Mouse (Mus musculus) lung, postnatal 36 days (tissue): ENCODE measurements at regions not wholly inside any gene's neighbourhood (a gene's known extent, or its start where the extent isn't known, plus 50 kb on each side); places are given as distances from the start of the nearest gene placed in this dataset.
A peak's percentile ranks its signal among the peaks of the same experiment; 100 is the strongest.

Source experiments
- DNase-seq: peaks from one replicate; pipeline ENCODE4 v3.0.0; 2022; ENCODE audit warnings: mixed read lengths

DNA sequence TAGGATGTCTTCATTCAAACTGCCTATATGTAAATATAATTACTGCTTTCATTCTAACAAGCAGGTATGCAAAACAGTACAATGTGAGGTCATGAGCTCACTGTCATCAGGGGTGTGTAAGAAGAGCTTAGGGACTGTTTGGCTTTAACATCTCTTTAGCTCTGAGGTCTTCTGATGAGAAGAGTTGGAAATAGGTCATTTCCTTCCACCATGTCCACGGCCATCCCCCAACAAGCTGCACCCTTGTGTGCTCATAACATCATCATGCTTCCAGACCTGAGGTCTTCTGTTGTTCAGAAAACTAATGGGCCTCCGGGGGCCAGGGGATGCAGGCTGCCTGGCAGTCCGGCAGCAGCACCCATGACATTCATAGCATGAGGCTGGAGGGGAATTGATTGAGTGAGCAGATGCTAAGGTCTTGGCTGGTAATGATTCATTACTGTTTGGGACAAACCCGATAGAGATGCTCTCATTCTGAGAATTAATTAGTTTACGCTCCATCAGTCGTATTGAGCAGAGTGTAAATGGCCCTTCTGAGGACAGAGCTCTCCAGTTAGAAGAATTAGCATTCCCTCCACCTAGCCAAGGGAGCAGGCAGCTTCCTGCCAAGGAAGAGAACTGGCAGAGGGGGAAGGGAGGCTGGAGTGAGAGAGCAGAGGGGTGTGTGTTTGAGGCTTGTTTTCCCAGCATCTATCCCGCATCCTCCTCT lies 64.0 kb downstream of the Rps24 start:
- DNase-seq, result no peak

DNA sequence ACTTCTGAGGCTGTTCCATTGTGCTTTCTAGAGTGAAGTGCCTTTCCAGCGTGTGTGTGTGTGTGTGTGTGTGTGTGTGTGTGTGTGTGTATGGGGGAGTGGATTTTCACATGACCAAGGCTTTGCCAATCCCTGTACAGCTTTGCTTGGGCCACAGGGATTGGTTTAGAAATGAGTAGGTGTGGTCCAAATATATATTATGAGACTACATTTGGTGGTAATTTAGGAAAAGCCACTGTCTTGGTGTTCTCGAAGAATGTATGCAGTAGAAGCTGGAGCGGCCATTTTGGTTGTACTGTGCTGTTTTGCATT lies 64.5 kb downstream of the Rps24 start:
- DNase-seq, result no peak

DNA sequence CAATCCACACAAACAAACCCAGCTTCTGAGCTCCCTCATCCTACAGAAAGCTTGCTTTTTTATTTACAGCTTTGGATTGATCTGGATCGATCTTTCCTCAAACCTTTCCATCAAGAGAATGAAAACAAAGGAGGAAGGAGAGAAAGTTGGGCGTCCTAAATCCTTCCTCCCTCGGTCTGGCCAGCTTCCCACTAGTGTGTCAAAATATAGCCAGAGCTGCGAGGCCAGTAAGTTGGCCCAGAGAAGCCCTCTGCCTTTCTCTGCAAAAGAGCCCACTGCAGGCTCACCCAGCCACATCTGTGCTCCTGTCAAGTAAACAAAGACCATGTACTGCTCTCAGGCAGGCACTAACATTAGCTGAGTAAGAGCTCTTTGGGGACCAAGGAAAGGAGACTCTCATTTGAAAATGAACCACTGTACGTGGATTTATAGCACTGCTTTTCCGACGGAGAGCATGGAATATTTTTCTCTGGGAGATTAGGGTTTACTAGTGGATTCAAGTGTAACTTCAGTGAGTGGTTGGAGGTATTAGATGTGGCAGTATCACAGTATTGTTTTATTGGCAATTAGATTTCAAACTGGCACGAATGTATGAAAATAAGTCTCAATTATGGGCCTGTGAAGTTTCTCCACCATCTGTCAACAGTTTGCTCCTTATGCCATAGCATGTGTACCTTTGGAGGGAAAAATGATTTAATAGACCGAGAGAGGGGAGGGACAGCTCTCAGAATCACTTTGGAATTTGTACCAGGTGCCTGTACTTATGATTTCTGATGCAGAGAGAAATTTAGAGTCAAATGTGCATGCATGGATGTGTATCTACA lies 78.1 kb downstream of the Rps24 start:
- no peak for DNase-seq

DNA sequence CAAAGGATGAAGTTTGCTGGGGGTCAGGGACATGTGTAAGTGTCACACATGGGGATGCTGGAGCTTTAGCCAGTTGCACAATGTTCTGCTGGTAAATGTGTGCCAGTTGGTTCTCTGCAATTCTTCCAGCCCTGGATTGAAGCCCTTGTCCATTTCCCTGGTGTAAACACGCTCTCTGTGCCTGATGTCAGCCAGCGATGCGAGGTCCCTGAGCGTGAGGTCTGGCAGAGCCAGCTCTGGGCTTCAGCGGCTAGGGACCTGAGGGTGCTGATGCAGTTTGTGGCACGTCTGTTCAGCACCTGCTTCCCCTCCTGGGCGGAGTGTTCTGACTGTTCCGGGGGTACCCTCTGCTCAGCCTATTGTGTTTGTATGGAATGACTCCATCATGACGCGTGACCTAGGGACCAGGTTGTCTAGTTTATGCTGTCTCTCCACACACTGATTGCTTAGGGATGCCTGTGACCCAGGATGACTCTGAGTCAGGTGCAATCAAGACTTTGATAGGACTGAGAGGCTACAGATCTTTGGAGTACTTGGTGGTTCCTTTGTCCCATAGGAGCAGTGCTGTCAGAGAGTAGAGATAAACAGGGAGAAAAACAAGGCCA lies 78.9 kb downstream of the Rps24 start:
- DNase-seq, result no peak

DNA sequence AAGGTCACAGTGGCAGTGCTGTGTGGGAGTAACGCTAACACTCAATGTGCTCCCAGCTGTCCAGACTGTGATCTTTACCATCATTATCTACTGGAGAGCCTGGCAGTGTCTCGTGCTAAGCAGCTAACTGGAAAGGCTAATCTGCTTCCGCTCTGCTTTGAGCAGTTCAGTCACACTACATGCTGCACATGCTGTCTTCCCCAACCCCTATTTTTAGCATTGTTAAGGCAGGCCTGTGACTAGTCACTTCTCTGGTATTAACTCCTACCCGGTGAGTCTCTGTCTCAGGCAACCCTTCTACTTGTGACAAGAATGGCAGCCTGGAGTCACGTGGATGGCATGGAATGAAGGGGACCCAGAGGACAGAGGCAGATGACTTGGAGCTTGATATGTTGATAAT lies 88.2 kb downstream of the Rps24 start:
- DNase-seq, result no peak

DNA sequence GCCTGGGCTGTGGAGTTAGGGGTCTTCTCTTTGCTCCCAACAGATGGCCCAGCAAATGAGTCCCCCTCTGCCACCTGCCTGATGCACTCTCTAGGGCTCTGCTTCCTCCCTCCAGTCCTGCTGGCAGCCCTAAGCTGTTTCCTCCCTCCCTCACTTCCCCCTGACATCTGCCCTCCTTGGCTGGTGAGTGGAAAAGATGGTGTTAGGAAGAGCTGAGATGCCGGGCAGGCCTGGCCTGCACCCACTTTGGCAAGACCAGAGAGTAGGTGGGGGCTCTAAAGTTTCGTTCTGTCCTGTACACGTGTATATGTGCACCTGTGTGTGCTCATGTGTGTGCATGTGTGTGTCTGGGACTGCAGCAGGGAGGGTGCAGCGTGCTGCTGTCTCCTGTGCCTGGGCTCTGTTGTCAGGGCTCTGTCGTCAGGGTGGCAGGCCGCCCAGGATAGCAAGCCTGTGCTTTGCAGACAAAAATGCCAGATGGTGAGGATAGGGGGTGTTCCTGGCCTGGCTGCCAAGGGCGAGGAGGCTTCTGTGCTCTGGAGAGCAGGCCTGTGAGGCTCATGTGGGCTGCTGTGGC lies 91.7 kb downstream of the Rps24 start:
- DNase-seq, result peak; percentile 29

DNA sequence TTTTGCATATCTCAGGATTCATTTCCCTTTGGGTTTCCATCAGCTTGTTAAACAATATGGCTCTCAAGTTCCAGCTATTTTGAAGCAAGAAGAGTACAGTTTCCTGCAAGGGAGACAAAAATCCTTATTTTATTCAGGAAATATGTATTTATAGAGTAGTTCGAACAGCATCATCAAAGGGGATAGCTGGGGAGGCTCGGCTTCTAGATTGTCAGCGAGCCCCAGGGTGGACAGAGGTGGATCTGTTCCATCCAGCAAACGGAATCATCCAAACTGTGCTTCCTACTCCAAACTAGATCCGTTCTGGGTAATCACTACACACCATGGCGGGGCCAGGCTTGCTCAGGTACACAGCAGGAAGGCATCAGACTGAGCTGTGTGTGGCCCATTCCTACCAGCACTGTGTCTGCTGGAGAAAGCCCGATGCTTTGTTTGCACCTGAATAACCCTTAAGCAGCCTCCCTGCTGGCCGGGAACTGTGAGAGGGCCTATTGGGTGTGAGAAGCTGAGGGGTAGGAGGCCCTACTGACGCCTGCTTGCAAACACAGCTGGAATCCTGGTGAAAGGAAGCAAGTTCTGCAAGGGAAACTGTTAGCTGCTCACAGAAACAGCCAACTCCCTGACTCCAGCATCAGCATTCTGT lies 92.3 kb downstream of the Rps24 start:
- DNase-seq, result no peak

DNA sequence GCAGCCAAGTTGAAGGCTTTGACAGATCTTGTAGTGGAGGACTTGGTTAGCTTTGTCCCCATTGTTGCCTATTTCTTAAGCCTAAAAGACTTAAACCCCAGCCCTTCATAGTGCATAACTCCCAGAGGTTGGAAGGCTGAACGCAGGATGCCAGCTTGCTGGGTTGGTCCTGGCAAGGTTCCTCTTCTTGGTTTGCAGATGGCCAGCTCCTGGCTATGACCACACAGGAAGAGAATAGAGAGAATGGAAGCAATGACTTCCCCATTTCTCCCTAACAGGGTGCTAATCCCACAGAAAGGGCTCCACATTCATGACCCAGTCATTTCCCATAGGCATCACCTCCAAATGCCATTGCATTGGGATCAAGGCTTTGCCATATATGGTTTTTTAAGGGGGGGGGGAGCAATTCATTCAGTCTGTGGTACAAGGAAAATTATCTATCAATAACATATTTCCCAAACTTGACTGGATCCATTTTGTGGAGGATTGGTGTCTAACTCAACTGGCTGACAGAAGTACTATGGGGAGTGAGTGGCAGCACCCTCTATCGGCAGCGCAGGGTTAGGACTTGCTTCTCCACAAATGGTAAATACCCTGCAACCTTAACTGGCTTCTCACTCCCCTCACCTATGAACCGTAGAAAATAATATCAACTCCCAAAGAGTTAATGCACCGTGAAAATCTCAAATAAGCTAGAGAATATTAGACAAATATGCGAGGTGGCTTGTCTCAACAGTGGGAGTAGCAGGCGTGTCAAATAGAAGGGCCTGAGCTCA lies 99.4 kb downstream of the Rps24 start:
- peak; percentile 6 for DNase-seq

DNA sequence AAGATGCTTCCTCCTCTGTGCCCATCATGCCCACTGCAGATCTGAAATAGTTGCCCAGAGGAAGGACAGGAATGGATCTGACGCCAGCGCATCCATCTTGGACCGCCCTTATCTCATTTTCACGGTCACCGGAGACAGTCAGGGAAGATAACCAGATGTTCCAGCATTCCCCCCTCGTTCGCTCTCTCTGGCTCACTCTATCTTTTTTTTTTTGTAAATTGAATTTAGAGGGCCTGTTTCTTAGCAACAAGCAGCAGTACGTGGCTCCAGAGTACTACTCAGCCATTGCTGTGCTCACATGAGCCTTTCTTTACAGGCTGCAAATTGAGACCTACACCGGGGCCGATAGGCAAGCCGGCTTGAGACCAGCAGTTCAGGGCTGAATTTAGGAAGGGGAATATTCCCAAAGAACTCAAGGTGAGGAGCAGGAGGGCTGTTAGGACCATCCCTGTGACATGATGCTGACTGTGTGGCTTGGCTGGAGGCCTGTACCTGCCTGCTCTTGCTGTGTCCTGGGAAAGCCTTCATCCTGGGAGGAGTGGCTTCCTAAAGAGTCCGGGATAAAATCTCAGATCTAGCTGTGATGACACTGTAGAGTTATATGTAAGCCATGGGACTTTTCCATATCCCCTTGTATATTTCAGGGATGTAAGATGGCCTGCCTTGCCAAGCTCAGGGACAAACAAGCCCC lies 100.2 kb downstream of the Rps24 start:
- no peak for DNase-seq

DNA sequence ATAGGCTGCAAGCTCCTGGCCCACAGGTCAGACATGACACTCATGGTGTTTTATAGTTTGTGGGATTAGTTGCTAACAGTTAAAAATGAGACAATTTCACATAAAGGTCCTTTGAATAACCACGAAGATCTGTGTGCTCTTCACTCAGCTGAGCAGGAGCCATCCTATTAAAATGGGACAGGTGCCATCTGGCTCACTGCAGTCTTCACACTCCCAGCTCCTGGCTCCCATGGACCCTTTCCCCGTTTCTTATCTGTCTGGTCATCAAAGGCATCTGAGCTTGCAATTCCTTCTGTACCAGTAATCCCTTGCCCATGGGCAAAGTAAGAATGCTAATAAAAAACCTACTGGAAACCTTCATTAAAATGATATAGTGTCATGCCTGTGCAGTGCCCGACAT lies 101.1 kb downstream of the Rps24 start:
- no peak for DNase-seq

DNA sequence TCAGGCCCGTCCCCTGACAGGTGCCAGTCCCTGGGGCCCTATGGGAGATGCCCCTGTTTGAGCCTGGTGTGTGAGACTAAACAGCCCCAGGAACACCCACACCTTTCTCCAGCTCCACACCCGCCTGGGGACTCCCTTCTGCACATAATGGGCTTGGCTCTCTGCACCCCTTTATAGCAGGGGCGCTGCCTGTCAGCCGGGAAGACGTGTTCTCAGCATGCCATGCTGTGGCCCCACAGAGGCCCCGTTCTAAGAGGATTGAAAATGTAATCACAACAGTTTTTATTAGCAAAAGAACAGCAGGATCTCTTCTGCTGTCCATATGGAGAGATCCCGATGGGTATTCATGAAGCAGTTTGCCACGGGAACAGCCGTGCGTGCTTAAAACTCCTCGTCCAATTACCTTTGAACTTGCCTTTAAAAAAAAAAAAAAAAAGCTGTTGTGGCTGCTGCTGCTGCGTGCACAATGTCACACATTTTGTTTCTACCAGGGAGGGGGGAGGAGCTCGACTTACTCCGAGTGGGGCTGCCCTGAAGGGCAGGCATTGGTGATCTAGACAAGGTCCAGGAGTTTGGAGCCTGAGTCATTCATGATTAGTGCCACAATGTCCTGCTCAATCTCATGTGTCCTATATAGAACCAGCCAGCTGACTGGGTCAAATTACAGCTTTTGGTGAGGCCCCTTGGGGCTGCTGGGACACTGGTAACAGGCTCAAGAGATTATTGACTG lies 119.7 kb downstream of the Rps24 start:
- DNase-seq, result no peak

DNA sequence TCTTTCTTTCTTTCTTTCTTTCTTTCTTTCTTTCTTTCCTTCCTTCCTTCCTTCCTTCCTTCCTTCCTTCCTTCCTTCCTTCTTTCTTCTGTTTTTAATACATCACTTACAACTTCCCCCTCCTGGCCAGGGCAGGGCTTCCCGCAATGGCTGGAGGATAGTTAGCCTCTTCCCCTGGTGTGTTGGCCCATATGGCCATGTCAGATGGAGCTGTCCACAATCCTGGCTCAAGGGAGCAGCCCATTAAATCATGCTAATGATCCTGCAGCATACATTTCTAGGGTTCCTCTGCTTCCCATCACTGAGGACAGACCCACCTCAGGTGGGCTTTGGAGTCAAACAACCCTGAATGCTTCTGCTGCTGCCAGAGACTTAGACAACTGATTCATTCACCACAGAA lies 121.4 kb downstream of the Rps24 start:
- no peak for DNase-seq

DNA sequence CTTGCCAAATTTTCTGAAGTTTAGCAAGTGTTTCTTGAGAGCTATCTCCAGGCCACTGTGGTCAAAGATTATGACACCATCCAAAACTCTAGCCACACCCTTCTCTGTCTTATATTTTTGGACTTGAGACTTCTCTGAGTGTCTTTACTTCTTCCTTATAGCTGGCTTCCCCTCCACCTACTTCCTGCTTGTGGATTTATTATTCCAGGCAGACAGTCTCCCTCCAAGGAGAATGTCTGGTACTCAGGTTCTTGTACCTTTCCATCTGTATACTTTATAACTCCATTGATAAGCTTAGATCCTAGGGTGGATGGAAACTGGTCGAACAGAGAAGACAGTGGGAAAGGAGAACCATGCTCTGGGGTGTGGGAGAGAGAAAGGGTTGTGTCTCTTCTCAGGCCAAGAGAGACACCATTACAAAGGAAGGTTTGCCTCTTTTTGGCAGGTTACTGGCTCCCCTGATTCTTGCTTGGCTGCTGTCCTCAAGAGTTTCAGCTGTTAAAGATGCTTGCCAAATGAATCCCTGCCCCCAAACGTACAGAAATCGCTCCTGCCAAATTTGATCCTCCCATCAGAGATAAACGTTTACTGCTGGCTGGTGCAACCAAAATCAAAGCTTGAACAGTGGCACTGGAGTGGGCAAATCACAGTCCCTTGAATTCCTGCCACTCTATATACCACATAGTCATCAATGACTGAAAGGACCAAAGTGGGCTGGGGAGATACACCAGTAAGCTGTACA lies 125.5 kb downstream of the Rps24 start:
- no peak for DNase-seq

DNA sequence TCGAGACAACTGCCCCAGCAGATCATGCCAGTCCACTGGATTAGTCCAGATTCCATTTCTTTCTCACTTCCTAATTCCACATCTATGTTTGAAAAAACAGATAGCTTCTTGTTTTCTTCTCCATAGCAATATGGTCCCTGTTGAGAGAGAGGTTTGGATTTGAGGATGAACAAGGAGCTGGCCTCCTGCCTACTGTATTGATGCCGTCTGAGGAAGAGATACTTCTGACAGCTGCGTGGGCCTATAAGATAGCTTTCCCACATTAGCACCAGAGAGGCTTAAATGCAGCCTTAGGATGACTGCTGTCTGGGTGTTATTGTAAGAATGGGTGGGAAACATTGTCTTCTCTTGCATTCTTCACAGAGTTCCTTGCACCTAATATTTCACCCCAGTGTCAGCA lies 128.9 kb downstream of the Rps24 start:
- no peak for DNase-seq

DNA sequence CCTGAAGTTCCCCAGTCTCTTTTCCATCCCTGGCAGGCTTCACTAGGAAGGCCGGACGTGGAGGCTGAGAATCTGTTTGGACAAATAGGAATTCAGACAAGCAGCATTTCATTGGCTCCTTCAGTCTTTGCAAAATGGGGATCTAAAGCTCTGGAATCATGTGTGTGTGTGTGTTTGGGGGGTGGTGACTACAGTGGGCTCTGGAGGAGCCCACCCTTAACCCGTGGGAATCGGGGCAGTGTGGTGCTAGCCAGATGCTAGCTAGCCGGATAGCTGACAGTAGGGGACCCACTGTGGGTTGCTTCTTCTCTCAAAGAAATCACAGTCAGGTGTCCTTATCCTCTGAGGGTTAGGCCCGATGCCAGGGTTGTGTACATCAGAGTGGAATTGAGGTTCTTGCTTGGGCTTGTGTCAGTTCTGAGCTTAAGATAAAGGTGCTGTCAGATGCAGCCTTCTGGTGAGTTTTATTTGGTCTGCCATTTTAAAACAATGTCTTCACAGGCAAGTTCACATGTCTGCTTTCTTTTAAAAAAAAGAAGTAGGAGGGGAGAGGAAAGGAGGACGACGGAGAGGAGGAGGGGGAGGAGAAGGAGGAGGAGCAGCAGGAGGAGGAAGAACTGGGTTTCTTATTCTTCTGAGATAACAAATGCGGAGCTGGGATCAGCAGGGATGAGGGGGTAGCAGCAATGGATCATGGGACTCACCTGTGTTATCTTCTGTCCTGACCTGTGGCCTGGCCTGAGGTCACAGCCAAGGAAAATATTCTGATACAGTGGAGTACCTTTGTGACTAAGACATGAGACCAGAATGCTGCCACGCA lies 129.6 kb downstream of the Rps24 start:
- DNase-seq, result no peak

DNA sequence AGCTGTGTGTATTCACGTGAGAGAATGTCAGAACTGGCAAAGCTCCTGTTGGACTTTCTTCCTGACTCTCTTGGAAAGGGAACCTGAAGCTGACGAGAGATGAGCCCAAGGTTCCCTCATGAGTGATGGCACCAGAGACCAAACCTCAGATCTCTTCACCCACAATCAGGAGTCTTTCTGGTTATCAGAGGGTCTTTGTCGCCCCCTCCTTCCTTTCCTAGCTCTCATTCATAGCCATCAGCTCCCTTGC lies 130.1 kb downstream of the Rps24 start:
- DNase-seq, result no peak

DNA sequence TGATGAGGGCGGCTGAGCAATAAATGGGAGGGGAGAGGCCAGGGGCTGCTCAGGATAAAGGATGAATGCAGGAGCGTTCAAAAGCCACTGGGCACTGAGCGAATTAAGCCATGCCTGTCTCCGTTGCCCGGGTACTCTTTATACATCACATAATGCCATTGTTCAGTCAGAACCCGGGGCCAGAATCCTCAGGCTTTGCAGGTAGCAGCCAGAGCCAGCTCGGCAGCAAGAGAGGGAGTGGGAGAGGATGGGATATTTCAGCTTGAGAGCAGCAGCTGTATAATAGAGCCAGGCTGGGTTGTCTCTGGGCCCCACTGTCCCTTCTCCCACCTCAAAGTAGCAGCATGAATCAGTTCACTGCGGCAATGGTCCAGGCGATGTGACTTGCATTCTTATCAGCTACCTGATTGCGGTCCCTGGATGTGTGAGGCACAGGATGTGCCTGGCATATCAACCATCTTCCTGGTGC lies 130.5 kb downstream of the Rps24 start:
- DNase-seq, result no peak

DNA sequence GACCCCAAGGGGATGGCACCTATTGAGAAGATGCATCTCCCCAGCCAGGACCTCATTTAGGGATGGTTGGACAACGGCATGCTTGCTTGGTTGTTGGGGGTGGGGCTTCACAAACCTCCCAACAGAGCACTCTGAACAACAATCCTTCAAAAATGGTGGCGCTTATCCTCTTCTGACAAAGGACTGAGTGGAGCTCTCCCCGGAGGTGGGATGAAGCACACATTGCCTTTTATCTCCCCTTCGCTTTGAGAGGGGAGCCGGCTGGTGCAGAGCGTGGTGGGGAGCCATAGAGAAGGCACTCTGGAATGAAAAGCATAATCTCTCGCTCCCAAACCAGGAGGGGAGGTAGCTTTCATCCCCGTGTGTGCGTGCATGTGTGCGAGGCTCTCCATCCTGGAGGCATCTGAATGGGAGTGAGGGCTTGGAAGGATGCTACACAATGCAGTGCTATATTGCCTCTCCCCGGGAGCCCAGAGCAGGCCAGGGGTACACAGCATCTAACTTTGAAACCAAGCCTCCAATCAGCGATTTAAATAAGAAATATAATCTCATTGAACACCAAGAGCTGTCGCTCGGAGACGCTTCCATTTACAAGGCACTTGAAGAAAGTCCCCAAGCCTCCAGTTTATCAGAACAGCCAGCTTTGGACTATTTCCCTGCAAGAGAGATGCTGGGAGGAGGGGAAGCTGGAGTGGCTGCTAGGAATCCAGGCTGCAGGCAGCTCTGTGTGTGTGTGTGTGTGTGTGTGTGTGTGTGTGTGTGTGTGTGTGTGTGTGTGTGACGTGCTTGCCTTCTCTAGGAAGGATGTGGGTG lies 131.5 kb downstream of the Rps24 start:
- DNase-seq, result no peak

DNA sequence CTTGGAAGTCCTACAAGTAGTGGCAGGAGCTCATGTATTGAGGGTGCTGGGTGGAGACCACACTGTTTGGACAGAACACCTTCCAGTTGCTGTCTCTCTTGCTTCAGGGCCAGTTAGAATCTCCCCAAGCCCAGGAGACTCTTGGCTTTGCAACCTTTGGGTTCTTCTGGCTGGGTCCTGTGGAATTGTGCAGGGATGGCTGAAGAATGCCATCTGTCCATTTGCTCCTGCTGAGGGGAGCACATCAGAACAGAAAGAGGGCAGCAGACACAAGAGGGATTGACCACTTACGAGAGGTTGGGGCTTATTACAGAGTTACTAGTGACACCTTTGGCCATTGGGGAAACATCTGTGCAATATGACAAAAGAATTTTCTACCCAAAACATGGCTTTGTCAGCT lies 145.1 kb downstream of the Rps24 start:
- DNase-seq, result no peak
